Mouse (Mus musculus): ENCODE results near the gene Chmp2b. TPM values are rescaled to one million over a fixed set of nuclear protein-coding genes. Genes with fewer than 3 reads are reported as not detected.

Gene Chmp2b
- 40.9 and 43.4 TPM in 2 replicates for polyA plus RNA-seq (2016; fragmentation: Nextera tagmentation; extraction: Ambion mirVana)

DNA sequence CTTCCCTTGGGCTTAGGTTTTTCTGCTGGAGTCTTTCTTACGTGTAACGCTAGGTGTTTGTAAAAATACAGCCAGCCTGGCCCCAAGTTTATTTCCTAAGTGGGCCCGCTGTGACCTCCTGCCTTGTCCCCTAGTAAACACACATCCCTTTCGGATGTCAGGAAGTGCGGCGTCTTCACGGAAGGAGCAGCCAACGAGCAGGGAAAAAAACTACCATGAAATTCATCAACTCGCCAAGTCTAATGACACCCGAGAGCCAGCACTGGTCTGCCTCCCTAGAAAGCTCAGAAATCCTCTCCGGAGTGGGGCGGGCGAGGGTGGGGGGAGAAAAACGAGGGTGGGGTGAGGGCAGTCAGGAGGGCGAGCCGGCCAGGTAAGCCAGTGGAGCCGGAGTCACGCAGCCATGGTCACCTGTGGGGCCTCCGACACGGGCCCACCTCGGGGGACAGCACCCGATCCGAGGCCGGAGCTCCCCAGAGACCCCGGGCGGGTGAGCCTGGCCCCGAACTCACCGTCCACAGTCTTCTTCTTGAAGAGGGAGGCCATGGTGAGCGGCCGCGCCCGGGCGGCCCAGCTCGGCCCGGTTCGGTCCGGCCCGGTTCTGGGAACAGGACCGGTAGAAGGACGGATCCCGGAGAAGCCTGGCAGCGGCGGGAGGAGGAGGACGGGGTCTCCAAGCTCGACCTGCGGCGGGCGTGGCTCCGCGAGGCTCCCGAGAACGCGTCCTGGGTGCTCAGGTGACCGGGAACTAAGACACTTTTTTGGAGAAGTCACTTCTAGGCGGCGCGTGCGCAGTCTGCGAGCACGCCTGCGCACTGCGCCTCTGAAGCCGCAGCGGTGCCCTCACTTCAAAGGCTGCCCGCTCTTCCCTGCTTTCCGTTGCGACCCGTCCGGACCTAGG is at the start of gene Chmp2b:
Gene Chmp2b (minus strand): TSS at position 764 of the 901 bp plus-strand sequence.
- Histone ChIP-seq H3K4me3 (peak within 1 kb of the TSS; percentile 87), H3K4me1 (peaks cover 9% of the 10 kb centered on the region), H3K36me3 (peaks cover 4% of the 10 kb centered on the region; the same call in 1 of the 2 replicates), H3K27ac (peak within 1 kb of the TSS; percentile 91), H3K27me3 (ENCODE audit: insufficient read depth, poor library complexity, severe bottlenecking) (no peaks in the 10 kb centered on the region), H3K9me3 (no peaks in the 10 kb centered on the region)
- WGBS, result 1% methylated on average over 69 of the region's 69 CpGs
- DNase-seq (ENCODE audit: low spot score), result peak; percentile 91

DNA sequence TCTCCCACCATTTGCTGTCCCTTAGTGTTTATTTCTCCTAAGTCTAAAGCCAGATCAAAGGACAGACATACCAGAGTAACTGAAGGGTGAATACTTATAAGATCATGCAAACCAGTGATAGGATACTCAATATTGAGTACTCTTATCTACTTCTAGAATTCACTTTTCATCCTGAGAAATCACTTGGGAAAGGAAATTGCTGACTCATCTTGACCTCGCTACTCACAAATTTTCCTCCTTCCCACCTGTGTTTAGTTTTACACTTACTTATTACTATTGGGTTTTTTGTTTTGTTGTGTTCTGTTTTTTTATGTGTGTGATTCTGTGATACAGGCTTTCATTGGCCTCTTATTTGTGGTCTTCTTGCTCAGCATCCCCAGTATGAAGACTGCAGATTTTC is 49.2 kb upstream of the Chmp2b start:
- WGBS, result 88% methylated on average over 1 of the region's 1 CpGs
- H3K4me1 ChIP-seq, result no peaks in the 10 kb centered on the region
- no peak overlapping the region for H3K27ac ChIP-seq
- H3K36me3 ChIP-seq, result no peaks in the 10 kb centered on the region
- H3K9me3 ChIP-seq, result no peaks in the 10 kb centered on the region
- no peak for DNase-seq (ENCODE audit: low spot score)
- H3K27me3 ChIP-seq (ENCODE audit: insufficient read depth, poor library complexity, severe bottlenecking), result no peaks in the 10 kb centered on the region
- H3K4me3 ChIP-seq, result no peak overlapping the region

DNA sequence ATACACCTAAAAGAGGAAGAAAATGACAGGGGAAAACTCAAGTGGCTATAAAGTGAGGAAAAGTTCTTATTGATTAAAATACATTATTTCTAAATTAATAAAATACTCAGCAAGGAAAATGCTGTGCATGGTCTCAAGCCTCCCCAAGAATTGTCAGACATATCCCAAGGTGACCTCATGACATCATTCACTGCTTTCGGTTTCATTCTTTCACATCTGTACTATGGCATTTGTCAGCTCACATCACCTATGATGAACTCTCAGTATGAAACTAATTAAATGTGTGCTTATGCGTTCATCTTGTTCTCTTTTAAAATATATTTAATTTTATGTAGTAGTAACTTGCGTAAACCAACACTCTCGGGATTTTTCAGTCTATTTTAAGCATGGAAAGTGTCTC is 38.3 kb upstream of the Chmp2b start:
- Histone ChIP-seq H3K27me3 (ENCODE audit: insufficient read depth, poor library complexity, severe bottlenecking) (no peaks in the 10 kb centered on the region), H3K9me3 (no peaks in the 10 kb centered on the region), H3K4me1 (no peaks in the 10 kb centered on the region), H3K27ac (no peak overlapping the region), H3K4me3 (no peak overlapping the region), H3K36me3 (no peaks in the 10 kb centered on the region)
- no peak for DNase-seq (ENCODE audit: low spot score)
- WGBS, result 86% methylated on average over 4 of the region's 4 CpGs

DNA sequence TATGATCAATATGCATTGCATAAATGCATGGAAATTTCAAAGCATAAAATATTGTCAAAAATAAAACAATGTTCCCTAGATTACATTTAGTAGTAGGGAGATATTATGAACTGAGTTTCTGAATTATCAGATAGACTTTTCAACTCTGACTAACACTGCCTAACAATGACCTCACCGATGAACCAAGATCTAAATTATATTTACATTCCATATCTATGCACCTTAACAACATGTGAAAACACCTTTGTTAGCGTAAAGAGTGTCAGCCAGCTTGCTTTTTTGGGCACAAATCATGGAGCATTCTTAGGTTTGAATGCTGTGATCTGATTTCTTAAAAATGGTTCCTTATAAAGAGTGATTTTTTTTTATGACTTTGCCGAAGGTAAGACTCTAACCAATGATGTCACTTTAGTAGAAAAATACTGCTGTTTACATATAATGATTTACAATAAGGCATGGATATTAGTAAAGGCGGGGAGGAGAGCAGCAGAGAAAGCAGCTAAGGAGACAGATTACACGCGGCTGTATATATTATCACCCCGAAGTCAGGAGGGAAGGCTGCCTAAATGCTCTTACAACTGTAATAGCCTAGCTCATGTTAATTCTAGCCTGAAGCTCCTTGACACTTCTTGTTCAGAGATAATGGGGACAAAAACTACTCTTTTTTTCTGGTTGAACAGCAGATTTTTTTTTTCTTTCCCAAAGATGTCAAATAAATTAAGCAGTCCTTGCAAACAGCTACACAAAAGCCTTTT is 23.8 kb upstream of the Chmp2b start:
- no peak overlapping the region for H3K4me3 ChIP-seq
- 74% methylated on average over 7 of the region's 7 CpGs for WGBS
- no peaks in the 10 kb centered on the region for H3K36me3 ChIP-seq
- no peak overlapping the region for H3K27ac ChIP-seq
- no peak for DNase-seq (ENCODE audit: low spot score)
- no peaks in the 10 kb centered on the region for H3K27me3 ChIP-seq (ENCODE audit: insufficient read depth, poor library complexity, severe bottlenecking)
- no peaks in the 10 kb centered on the region for H3K9me3 ChIP-seq
- no peaks in the 10 kb centered on the region for H3K4me1 ChIP-seq

DNA sequence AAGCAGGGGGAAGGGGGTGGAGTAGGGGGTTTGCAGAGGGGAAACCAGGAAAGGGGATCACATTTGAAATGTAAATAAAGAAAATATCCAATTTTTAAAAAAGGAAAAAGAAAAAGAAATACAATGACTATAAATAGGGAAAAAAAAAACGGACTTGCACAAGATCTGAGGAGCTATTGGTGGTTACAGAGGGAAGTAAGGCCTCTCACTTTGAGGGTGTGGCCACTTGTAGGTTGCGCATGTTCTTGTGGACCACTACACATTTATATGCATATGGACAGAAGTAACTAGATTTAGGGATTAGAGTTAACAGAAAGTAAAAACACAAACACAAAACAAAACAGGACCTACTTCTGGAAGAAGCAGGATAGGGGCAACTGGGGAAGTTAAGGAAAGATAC is 23.2 kb upstream of the Chmp2b start:
- H3K4me3 ChIP-seq, result no peak overlapping the region
- H3K27me3 ChIP-seq (ENCODE audit: insufficient read depth, poor library complexity, severe bottlenecking), result no peaks in the 10 kb centered on the region
- H3K27ac ChIP-seq, result no peak overlapping the region
- no peak for DNase-seq (ENCODE audit: low spot score)
- H3K36me3 ChIP-seq, result no peaks in the 10 kb centered on the region
- H3K4me1 ChIP-seq, result no peaks in the 10 kb centered on the region
- H3K9me3 ChIP-seq, result no peaks in the 10 kb centered on the region
- 86% methylated on average over 2 of the region's 2 CpGs for WGBS

DNA sequence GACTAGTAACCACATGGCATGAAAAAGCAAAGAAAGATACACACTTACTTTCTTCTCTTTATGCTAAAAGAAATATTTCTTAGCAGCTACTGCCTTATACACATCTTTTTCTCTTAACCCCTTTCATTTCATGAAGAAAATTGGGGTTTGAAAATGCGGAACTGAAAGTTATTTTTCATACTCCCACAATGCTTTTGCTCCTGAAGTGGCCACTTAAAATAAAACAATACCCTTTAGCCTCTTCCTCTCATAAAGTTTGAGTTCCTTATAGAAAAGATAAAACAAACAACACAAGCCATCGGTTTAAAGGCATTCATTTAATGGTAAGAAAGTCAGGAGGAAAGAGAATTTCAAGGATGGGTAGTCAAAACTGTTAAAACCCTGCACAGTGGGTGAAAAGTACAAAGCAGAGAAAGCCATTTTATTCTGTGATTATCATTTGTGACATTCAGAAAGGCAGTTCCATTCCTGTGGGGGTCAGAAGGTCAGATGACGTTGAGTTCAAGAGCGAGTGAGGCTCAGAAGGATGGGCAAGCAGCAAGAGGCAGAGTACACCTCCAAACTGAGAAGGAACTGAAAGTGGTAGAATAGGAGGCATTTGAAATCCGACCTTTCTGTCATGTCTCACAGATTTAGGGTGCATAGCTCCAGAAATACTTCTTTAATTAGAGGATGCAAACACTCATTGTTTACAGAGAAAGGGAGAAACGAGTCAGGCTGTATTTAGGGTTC is 14.9 kb upstream of the Chmp2b start:
- H3K4me3 ChIP-seq, result no peak overlapping the region
- H3K36me3 ChIP-seq, result no peaks in the 10 kb centered on the region
- H3K27ac ChIP-seq, result no peak overlapping the region
- no peaks in the 10 kb centered on the region for H3K27me3 ChIP-seq (ENCODE audit: insufficient read depth, poor library complexity, severe bottlenecking)
- H3K9me3 ChIP-seq, result no peaks in the 10 kb centered on the region
- 66% methylated on average over 6 of the region's 6 CpGs for WGBS
- no peak for DNase-seq (ENCODE audit: low spot score)
- no peaks in the 10 kb centered on the region for H3K4me1 ChIP-seq

DNA sequence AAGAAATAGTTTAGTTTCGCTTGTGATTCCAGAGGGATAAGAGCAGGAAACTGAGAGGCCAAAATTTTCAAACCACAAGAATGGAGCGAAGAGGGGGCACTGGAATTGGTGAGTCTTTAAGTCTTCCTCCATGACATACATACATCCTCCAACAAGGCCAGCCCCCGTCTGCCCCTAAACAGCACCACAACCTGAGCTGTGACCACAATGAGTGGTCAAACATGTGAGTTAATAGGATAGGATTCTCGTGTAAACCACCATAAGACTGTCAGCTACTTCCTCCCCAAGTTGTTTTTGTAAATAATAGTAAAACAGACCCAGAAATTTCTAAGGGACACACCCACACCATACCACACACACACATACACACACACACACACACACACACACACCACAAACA is 6.3 kb upstream of the Chmp2b start:
- no peaks in the 10 kb centered on the region for H3K27me3 ChIP-seq (ENCODE audit: insufficient read depth, poor library complexity, severe bottlenecking)
- H3K36me3 ChIP-seq, result no peaks in the 10 kb centered on the region
- WGBS, result 70% methylated on average over 4 of the region's 4 CpGs
- no peaks in the 10 kb centered on the region for H3K4me1 ChIP-seq
- H3K27ac ChIP-seq, result no peak overlapping the region
- no peak for DNase-seq (ENCODE audit: low spot score)
- H3K4me3 ChIP-seq, result no peak overlapping the region
- H3K9me3 ChIP-seq, result no peaks in the 10 kb centered on the region

DNA sequence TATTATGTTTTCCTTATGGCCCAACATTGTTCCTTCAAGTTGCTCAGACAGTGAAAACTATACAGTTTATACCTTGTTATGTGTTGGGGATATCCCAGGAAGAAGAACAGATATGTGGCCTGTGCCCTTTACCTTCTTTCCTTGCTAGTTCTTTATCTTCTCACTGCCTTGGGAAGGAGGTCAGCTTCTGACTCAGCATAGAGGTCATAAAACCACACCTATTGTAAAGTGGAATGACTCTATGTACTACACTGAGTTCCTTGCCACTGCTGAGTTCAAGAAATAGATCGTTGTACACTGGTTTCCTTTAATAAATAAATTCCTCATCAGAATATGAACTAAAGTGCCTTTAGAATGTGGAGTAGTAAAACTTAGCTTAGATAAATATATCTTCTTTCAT is 2.4 kb upstream of the Chmp2b start:
- Histone ChIP-seq H3K27ac (no peak overlapping the region), H3K4me1 (peaks cover 9% of the 10 kb centered on the region), H3K27me3 (ENCODE audit: insufficient read depth, poor library complexity, severe bottlenecking) (no peaks in the 10 kb centered on the region), H3K36me3 (no peaks in the 10 kb centered on the region), H3K9me3 (no peaks in the 10 kb centered on the region), H3K4me3 (no peak overlapping the region)
- 83% methylated on average over 1 of the region's 1 CpGs for WGBS
- no peak for DNase-seq (ENCODE audit: low spot score)

DNA sequence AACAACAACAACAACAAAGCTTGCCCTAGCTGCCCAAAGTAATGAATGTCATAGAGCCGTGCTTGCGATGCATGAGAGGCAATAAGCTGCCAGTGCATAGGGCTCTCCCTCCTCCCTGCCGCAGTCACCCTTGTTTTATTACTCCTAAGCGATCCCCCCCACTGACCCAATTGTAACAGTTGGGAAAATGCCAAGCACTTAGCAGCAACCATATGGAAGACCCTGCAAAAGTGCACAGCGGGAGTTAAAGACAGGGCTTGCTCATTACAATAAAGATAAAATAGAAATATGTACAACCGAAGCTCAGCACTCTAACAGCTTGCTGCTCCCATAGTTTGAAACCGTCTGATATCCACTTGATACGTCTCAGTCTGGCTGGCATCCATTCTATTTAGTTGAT is 1.8 kb upstream of the Chmp2b start:
- Histone ChIP-seq H3K4me3 (no peak overlapping the region), H3K4me1 (peaks cover 9% of the 10 kb centered on the region), H3K36me3 (no peaks in the 10 kb centered on the region), H3K9me3 (no peaks in the 10 kb centered on the region), H3K27me3 (ENCODE audit: insufficient read depth, poor library complexity, severe bottlenecking) (no peaks in the 10 kb centered on the region), H3K27ac (no peak overlapping the region)
- no peak for DNase-seq (ENCODE audit: low spot score)
- 83% methylated on average over 8 of the region's 8 CpGs for whole genome bisulfite sequencing

DNA sequence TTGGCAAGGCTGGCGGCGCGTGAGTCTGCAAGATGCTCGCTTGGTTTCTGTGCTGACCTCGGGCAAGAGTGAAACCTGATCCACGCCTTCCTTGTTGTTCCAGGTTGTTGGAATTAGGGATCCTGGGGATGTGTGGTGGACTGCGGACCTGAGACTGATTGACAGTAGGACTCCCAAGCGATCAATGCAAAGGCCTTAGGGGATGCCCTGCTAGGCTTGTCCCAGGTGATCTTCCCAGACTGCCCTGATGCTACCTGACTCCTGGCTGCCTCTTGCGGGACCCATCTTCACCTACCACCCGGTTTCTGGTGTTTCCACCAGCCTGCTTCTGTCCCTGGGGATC is 309 bp upstream of the Chmp2b start:
- H3K27ac ChIP-seq, result peak overlapping the region; percentile 91
- H3K9me3 ChIP-seq, result no peaks in the 10 kb centered on the region
- peaks cover 4% of the 10 kb centered on the region; the same call in 1 of the 2 replicates for H3K36me3 ChIP-seq
- WGBS, result 1% methylated on average over 10 of the region's 10 CpGs
- peaks cover 9% of the 10 kb centered on the region for H3K4me1 ChIP-seq
- DNase-seq (ENCODE audit: low spot score), result no peak
- no peaks in the 10 kb centered on the region for H3K27me3 ChIP-seq (ENCODE audit: insufficient read depth, poor library complexity, severe bottlenecking)
- peak overlapping the region; percentile 87 for H3K4me3 ChIP-seq

DNA sequence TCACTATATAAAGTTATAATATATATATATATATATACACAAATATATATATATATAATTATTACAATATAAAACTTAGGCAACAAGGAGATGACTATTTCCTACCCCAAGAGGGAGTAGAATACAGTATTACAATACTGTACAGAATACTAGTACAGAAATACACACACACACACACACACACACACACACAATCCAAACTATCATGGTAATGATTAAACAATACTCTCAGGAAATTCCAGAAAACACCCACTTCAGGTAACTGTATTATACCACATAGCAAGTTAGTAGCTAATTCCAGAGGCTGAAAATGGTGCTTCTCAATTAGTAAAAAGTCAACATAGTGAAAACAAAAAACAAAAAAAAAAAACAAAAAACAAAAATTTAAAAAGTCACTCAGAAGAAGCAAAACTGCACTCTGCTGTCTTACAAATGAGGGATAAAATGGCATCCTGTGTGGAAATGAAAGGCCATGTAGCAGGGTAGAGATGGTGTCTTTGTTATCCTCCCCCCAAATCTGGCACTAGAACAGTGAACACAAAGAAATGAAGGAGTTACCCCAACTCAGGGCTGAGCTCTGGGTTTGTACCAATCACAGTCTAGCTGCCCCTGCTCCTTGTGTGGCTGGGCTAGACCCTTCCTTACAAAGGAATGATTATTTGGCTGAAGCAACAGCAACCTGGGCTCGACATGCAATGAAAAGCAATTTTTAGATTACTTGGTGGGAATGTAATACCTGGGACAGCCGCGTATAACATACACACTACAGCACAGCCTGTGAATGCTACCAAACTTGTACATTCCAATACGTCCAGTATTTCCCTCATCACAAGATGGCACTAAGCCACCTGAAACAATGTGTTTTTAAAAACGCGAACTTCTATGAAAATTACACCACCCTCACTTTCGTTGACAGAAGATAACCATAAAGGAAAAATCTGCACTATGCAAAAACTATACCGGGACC is 1.2 kb downstream of the Chmp2b start:
- H3K27ac ChIP-seq, result peak overlapping the region; percentile 91; the same call in 1 of the 2 replicates
- DNase-seq (ENCODE audit: low spot score), result no peak

DNA sequence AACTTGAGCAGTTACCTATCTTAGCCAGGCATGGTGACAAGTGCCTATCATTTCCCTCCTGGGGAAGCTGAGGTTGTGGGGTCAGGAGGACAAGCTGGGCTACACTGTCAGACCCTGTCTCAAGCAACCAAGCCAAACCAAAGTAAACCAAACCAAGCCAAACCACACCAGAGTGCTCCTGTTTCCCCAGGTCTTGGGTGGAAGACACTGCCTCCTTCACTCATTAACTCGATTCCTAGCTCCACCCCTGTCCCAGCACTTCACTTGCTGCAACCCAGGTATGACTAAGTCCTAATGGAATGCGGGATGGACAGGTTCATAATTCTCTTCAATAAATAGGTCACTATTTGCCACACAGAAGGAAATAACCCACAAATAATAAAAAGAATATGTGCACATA is 2.9 kb downstream of the Chmp2b start:
- Histone ChIP-seq H3K36me3 (peaks cover 4% of the 10 kb centered on the region; the same call in 1 of the 2 replicates), H3K4me1 (peaks cover 9% of the 10 kb centered on the region), H3K4me3 (no peak overlapping the region), H3K27ac (no peak overlapping the region), H3K9me3 (no peaks in the 10 kb centered on the region), H3K27me3 (ENCODE audit: insufficient read depth, poor library complexity, severe bottlenecking) (no peaks in the 10 kb centered on the region)
- no peak for DNase-seq (ENCODE audit: low spot score)
- WGBS, result 89% methylated on average over 2 of the region's 2 CpGs

More for the DNA sequence above, 1.2 kb downstream of the Chmp2b start:
- H3K36me3 ChIP-seq, result peaks cover 4% of the 10 kb centered on the region; the same call in 1 of the 2 replicates
- H3K4me3 ChIP-seq, result peak overlapping the region; percentile 87
- WGBS, result 13% methylated on average over 8 of the region's 8 CpGs
- H3K27me3 ChIP-seq (ENCODE audit: insufficient read depth, poor library complexity, severe bottlenecking), result no peaks in the 10 kb centered on the region
- peaks cover 9% of the 10 kb centered on the region for H3K4me1 ChIP-seq
- no peaks in the 10 kb centered on the region for H3K9me3 ChIP-seq

Measured in heart, embryonic 10.5 days (tissue).